Mouse (Mus musculus): ENCODE data around the gene Sh3d19.

Gene Sh3d19

DNA sequence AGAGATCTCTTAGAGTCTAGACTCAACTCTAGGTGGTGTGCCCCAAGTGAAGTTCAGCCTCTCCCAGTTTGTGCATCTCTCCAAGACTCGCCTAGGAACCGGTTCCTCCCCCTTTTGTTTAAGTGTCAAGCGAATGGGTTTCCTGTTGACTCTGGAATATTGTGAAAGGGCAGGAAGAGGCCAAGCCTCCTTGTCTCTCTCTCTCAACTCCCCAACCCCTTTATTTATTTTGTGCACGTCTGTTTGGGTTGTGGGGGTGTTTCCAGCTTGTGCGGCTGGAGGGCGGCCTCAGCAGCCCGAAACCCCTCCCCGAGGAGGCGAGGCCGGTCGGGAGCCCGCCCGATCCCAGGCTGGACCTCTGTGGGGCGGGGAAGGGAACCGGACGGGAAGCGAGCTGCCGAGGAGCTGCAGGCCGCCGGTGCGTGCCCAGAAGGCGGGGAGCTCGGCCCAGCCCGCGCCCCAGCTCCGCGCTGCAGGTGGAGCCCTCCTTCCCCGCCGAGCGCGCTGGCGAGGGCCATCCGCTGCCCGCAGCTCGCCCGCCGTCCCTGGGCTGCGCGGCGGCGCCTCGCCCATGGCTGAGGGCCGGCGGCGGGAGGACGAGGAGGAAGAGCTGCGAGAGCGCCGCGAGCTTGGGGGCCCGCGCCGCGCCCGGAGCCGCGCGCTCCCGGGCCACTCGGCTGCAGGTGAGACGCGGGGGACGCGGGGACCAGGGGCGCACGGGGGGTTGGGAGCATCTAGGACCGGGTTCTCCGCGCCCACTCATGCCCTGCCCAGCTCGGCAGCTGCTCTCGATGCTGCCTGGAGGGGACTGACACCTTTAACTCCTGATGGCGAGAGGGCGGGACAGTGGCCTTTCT, at the start of gene Sh3d19:
Gene Sh3d19, plus strand, starts transcription at position 368 of the 857 bp plus-strand sequence.
- DNase-seq (ENCODE audit: low spot score in 2 of 2), result peak; percentile 71 to 75

DNA sequence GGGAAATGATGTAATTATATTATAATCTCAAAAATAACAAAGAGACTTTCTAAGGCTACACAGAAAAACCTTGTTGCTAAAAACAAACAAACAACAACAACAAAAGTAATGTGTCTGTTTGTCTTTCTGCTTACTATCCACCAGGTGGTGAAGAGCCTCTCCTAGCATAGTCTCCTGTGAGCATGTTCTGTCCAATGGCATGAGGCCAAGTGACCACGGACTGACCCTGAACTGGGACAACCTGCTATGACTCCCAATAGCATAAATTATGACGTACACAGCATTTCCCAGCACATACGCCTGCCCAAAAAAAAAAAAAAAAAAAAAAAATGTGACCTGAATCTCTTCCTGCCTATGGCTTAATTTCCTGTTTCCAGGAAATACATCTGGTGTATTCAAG, 48.6 kb upstream of the Sh3d19 start:
- no peak for DNase-seq (ENCODE audit: low spot score in 2 of 2)

DNA sequence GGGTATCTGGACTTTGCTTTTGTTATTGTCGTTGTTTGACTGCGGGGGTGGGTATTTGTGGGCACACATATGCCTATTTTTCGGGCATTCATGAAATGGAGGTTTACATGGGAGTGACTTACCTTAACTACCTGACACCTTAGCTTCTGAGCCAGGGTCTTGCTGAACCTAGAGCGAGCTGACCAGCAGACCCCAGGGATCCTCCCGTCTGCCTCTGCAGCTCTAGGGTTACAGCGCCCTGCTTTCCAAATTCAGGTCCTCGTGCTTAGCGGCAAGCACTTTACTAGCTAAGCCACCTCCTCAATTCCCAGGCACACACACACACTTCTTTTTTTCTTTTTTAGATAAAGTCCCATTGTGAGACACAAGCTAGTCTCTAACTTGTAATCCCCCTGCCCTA, 47.6 kb upstream of the Sh3d19 start:
- no peak for DNase-seq (ENCODE audit: low spot score in 2 of 2)

DNA sequence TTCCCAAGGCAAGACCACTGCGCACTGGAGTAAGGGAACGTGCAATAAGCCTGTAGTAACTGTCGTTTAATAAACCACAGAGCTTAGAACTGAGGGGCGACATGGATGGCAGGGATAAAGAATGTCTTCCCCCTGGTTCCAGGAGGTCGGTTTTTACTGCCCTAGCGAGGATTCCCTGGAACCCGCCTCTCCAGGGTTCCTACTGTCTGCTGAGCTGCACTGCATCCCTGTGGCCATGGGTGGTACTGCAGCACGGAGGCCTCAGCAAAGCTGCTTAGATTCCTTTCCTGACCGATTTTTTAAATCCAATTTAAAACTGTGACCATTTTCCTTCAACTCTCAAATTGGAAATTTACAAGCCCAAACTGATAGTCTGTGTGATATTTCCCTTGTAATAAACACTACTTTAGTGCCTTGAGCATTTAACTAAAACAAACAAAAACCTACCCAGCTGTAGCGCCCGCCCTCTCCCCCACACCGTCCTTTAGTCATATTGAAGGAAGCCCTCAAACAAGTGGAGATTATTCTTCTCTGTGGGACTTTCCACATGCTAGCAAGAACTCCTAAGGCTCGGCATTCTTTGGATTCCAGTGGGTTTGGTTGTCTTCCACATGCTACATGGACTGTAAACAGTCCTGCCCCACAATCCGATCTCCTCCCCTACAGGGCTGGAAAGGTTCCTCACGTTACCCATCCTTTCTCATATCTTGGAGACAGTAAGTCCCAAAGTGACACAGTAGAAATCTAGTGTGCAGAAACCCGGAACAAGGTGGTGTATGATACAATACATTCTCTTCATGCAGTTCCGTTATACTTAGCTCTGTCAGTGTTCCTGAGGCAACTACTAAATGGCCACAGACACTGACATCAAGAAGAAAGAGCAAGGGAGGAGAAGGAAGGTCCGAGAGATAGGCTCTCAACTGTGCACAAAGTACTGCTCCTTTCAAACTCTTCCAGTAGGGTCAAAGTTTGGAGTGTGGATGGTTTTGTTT, 46.7 kb upstream of the Sh3d19 start:
- DNase-seq (ENCODE audit: low spot score in 2 of 2), result peak; percentile 85 to 92

DNA sequence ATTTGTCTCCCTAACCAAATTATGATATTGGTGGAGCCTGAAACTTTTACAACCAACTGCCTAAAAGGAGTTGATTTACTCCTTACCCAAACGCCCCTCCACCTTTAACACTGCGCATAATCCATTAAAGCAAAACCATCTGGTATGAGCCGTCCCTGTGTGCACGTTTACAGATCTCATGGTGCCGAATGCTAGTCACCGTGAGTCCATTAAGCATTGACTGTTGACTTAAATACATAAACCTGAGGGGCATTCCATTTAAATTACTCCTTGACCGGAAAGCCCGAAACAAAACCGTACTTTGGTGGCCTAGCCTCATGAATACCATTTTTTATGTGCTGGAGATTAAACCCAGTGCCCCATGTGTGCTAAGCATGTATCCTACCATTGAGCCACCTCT, 43.6 kb upstream of the Sh3d19 start:
- DNase-seq (ENCODE audit: low spot score in 2 of 2), result no peak

DNA sequence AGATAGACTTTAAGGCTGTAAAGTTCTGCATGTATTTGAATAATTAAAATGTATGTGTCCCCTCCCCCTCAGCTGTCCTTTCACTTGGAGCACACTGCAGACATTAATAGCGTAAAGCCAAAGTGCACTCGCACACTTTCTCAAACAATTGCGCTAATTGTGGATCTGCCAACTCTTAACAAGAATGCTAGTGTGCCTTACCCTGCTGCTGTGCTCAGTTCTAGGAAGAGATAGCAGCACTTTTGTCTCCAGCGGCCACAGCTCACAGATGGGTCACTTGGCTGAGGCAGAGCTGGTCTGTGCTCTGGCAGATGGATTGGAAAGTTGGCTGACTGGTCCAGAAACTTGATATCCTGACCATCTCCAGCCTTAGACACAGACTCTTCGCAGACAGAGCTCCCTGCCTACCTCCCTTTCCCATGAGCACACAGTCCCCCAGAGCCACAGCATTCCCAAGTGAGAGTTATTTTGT, 42.7 kb upstream of the Sh3d19 start:
- peak; percentile 53 to 76 for DNase-seq (ENCODE audit: low spot score in 2 of 2)

DNA sequence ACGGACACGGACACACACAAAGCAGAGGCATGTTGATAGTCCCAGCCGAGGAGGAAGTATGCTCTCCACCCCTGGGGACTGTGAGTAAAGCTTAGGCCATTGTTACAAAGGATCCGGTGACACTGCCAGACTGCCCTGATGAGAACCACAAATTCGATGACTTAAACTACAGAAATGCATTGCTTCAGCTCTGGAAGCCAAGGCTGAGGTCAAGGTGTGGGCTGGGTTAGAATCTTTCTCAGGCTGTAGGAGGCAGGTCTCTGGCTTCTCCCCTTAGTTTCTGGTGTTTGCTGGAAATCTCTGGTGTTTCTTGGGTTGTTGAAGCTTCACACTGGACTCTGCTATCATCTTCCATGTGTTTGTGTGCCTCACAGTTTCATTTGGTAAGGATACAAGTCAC, 41.2 kb upstream of the Sh3d19 start:
- DNase-seq (ENCODE audit: low spot score in 2 of 2), result no peak

DNA sequence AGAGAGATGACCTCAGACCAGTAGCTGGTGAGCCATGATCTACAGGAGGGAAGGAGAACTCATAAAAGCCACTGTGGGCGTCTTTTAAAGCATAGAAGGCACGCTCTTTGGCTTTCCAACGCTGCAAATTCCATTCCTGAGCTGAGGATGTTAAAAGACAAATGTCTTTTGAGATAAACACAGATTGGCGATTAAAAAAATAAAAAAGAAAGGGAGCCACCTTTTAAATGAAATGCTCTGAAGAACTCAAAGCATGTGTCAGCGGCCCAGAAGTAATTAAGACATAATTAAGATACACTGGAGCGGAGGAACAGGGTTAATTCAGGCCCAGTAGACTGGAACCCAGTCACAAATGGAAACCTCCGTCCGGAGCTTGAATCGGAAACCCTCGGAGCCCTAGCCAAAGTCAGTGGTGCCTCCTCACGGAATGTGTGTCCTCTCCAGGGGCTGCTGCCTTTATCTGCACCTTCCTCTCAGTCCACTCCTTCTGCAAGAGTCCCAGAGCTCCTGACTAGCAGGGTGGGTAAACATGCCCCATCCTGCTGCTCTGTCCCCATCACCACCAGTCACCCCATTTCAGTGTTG, 40.1 kb upstream of the Sh3d19 start:
- no peak for DNase-seq (ENCODE audit: low spot score in 2 of 2)

DNA sequence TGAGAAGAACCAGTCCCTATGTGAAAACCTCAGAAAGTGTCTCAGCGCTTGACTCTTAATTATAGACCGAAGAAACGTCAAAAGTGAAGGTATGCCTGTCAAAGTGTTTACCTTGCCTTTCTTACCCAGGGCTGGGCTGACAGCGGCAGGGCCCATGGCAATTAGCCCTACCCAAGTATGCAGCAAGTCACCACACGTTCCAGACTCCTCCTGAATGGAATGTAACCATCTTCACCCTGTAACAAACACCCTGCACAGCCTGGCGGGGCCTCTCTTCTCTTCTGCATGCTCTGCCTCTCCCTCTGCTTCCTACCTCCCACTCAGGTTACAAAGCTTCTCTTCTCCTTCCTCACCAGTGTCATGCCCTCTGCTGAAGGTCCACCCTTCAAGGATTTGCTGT, 39.0 kb upstream of the Sh3d19 start:
- no peak for DNase-seq (ENCODE audit: low spot score in 2 of 2)

DNA sequence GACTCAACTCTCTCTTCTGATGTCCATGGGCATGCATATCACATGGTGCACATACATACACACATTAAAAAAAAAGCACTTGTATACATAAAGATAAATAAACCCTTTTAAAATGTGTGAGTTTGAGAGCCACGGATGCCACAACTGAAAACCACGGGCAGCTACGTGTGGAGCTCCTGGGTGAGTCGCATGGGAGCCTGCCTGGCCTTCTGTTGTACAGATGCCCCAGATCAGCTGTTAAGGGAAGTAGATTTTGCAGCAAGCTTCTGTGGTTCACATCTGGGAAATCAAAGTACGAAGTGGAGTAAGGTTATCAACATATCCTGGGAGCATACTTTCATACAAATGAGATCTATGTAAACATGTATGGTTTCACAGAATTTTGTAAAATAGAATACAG, 37.3 kb upstream of the Sh3d19 start:
- DNase-seq (ENCODE audit: low spot score in 2 of 2), result no peak

DNA sequence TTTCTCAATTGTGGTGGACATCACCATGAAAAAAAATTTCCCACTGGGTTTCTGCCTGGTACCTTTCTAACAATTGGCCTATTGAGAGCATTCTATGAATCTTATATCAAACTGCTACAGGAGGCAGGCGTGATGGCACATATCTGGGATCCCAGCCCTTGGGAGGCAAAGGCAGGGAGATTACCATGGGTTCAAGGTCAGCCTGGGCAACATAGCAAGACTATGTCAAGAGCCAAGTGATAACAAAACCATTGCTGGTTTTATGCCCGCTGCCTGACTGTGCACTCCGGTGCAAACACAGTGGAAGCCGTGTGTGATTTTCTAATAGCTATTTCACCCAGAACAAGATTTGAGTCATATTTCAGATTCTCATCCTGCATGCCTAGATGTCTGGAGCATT, 20.0 kb upstream of the Sh3d19 start:
- DNase-seq (ENCODE audit: low spot score in 2 of 2), result no peak

DNA sequence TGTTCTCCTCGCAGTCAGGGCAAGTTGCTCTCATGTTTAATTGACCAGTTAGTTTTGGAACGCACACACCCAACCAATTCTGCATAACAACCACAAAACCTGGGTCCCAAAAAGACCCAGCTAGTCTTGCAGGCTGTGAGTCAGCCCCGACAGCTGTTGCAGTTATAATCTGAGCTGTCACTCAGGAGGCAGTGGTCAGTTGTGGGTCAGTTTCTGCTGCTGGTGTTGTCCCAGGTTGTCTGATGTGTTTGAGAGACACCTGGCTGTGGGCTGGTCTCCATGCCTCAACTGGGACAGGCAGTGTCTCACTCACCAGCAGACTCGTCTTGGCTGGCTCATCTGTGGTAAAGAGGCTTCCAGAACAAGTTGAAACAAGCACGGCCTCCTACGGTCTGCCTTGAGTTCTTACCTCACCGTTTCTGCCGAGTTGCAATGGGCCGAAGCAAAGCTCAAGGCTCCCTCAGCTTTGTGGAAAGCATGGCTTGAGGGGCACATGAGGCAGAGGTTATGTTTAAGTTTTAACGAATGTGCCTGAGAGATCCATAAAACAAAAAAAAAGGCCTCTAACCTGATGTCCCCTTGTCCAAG, 18.1 kb upstream of the Sh3d19 start:
- no peak for DNase-seq (ENCODE audit: low spot score in 2 of 2)

DNA sequence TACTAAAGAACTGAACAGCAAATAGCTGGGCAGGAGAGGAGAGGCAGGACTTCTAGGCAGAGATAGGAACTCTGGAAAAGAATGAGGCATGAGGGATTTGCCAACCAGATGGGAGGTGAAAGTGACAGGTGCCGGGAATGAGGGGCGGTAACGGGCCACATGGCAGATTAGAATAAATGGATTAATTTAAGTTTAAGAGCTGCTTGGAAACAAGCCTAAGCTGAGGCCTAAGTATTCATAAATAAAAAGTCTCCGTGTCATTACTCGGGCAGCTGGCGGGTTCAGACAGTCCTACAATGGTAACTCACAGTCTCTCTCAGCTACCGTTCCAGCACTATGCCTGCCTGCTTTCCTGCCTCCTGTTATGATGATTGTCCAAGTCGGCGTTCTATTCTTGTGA, 15.6 kb upstream of the Sh3d19 start:
- no peak for DNase-seq (ENCODE audit: low spot score in 2 of 2)

DNA sequence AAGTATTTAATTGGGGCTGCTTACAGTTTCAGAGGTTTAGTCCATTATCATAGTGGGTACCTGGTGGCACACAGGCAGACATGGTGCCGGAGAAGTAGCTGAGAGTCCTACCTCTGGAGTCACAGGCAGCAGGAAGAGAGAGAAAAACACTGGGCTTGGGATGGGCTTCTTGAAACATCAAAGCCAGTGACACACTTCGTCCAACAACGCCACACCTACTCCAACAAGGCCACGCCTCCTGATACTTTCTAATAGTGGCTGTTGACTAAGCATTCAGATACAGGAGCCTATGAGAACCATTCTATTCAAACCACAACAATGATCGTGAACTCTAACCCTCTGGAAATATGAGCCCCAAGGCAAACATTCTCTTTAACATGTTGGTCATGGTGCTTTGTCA, 15.2 kb upstream of the Sh3d19 start:
- no peak for DNase-seq (ENCODE audit: low spot score in 2 of 2)

DNA sequence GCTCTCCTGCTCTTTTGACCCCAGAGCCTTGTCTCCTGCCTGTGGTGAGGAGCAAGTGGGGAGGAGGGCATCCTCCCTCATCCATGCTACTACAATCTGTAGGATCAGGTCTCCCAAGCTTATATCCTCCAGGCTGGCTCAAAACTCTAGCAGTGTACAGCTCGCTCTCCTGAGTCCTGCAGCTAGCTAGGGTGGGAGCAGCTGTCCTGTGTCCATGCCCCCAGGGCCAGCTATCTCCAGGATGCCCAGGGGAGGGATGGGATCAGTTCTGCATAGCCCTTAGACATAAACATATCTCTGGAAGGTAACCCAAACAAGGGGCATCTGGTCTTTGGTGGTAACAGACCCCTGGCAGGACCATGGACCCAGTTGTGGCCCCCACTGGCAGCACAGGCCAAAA, 11.2 kb upstream of the Sh3d19 start:
- no peak for DNase-seq (ENCODE audit: low spot score in 2 of 2)

DNA sequence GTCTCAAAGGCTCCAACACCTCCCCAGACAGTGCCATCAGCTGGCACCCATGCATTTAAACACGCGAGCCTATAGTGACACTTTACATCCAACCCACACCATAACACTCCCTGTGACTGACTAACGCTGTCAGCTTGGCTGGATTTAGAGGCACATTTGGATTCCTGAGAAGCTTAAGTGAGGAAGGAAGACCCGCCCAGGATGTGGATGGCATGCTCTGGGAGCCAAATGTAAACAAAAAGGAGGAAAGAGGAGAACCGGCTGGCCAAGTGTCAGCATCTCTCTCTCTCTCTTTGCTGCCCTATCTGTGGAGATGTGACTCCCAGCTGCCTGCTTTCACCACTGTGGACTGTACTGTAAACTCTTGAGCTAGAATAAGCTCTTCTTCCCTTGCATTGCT, 9.8 kb upstream of the Sh3d19 start:
- peak in 1 of 2 experiments; percentile 31 for DNase-seq (ENCODE audit: low spot score in 2 of 2)

DNA sequence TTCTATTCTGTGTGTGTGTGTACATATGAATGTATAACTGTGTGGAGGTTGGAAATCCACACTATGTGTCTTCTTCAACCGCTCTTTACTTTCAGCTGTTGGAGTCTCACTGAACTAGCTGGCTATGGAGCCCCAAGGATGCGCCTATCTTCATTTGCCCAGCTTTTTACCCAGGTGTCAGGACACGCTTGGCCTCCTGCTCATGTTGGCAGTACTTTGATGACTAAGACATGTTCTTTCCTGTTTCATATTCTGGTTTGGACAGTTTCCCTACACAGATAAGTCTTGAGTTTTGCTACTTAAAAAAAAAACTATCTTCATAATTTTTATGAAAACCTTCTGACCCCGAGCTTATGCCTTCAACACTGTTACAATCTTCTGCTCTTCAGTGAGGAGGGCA, 5.4 kb upstream of the Sh3d19 start:
- DNase-seq (ENCODE audit: low spot score in 2 of 2), result no peak

DNA sequence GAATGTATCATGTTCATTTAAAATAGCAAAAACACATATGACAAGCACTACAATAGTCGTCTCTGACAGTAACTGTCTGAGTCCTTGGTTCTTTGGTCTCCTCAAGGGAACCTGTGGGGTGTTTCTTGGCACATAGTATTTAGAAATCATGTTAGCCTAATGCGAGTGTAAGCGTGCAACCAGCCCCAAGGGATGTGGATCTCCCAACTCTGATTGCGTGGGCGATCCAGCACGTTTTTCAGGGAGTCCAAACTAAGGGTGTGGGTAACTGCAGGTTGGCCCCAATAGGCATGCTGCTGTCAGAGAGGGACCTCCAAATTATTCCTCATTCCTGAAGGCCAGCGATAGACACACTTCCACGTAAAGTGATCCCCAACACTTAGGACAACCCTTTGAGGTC, 1.9 kb upstream of the Sh3d19 start:
- no peak for DNase-seq (ENCODE audit: low spot score in 2 of 2)

DNA sequence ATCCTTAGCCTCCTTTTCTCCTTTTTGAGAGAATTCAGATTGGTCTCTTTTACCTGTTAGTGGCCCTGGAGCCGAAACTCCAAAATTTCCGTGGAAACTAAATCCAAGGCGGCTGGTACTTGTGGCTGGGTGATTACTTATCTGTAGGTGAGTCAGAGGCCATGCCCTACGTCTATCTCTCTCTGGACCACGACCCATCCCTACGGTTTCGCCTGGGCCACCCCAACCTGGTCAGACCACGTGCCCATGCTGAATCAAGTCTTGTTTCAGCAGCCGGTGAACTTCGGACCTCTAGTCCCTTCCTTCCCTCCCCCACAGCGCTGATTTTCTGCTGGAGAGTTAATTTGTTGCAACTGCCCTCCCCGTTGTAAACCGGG, 678 bp downstream of the Sh3d19 start:
- DNase-seq (ENCODE audit: low spot score in 2 of 2), result peak in 1 of 2 experiments; percentile 27

DNA sequence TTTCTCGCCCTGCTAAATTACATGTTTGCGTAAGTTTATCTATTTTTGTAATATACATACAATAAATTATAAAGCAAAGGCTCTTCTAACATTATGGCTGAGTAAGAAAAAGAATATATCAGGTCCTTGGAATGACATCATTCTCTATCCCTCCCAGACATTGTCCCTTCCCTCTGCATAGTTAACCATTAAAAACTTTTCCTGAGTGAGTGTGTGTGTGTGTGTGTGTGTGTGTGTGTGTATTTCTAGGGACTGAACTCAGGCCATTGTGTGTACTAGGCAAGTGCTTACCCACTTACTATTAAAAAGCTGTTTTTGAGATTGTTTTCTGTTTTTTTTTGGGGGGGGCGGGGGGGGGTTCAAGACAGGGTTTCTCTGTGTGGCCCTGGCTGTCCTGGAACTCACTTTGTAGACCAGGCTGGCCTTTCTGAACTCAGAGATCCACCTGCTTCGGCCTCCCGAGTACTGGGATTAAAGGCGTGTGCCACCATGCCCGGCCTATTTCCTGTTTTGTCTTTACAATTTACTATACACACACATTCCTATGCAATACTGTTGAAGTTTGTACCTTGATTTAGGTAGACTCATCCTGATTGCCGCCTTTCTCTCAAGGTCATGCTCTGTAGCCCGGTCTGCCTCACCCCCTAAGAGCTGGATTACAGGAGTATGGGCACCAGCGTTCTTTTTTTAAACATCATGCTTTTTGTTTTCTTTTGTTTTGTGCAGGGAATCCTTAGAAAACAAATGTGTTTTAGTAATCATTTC, 2.6 kb downstream of the Sh3d19 start:
- no peak for DNase-seq (ENCODE audit: low spot score in 2 of 2)

DNA sequence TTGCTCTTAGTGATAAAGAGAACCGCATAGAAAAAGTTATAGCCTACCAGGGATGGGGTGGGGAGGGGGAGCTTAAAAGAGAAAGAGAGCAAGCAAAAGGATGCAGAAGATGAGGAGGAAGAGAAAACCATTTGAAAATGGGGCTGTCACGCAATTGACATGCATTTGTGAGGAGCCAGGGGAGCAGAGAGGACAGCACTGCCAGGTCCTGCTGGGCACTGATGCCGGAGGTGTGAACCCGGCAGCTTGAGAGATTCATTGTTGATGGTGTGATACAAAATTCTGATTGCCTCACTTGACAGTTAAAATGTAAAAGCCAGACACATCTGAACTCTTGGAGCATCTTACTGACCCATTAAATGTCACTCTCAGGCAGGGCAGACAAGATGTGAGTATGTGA, 3.5 kb downstream of the Sh3d19 start:
- no peak for DNase-seq (ENCODE audit: low spot score in 2 of 2)

Data from right cerebral cortex, postnatal 10 days (tissue).